Mouse (Mus musculus): ENCODE measurements at regions not wholly inside any gene's neighbourhood (a gene's known extent, or its start where the extent isn't known, plus 50 kb on each side); places are given as distances from the start of the nearest gene placed in this dataset.
"Not testable (repeated sequence)": the region's sequence is repeated elsewhere in the genome, so short reads cannot be mapped to it uniquely, and the experiment has no call there.

GRCm38 (mm10) chr12:77025431-77025879, 63.5 kb upstream of the Max start:
- intact Hi-C loops (cut with DNase I; ENCODE audit: low total_unique reads) = no loop called here
- DNase-seq = no peak

- DNase-seq = no peak
- intact Hi-C loops (cut with DNase I; ENCODE audit: low total_unique reads) = no loop called here
Observed at GRCm38 (mm10) chr12:77022538-77022937, 60.5 kb upstream of the Max start.

- intact Hi-C loops (cut with DNase I; ENCODE audit: low total_unique reads) = no loop called here
- DNase-seq = no peak
Observed at GRCm38 (mm10) chr12:77021881-77022280, 59.9 kb upstream of the Max start.

- intact Hi-C loops (cut with DNase I; ENCODE audit: low total_unique reads) = no loop called here
- DNase-seq = peak; percentile 60
Observed at GRCm38 (mm10) chr12:77019708-77020511, 57.9 kb upstream of the Max start.

- intact Hi-C loops (cut with DNase I; ENCODE audit: low total_unique reads); DNase-seq: not testable (repeated sequence)
Observed at GRCm38 (mm10) chr12:77019148-77019547, 57.1 kb upstream of the Max start.

GRCm38 (mm10) chr12:77018373-77018772, 56.4 kb upstream of the Max start:
- intact Hi-C loops (cut with DNase I; ENCODE audit: low total_unique reads) = no loop called here
- DNase-seq = no peak

GRCm38 (mm10) chr12:77014908-77015307, 52.9 kb upstream of the Max start:
- DNase-seq = no peak
- intact Hi-C loops (cut with DNase I; ENCODE audit: low total_unique reads) = no loop called here

Small RNAs in the stretch of these regions (microRNA-seq; reads per million reads assigned to microRNA genes)
- gene Gm22696 = 0 reads per million in 2 experiments

All from gastrocnemius, postnatal 14 days (tissue).